Mouse (Mus musculus) CH12.LX (cell line): ENCODE results near the gene Mcur1. TPM values are rescaled to one million over a fixed set of nuclear protein-coding genes. Genes with fewer than 3 reads are reported as not detected.

ENCODE experiments used
- DNase-seq: peaks from one replicate; pipeline ENCODE4 v3.0.0-alpha.2; 2013; ENCODE audit errors: extremely low read depth
- H3K27ac ChIP-seq: 2 replicates; pipeline ENCODE4 v1.5.1; 2012; ENCODE audit warnings: low read depth, mild to moderate bottlenecking, control low read depth, moderate library complexity; ENCODE audit not compliant: insufficient read depth
- H3K27me3 ChIP-seq: replicated peaks from 2 replicates; pipeline ENCODE3; 2012; ENCODE audit warnings: inconsistent platforms
- H3K36me3 ChIP-seq, 2 experiments: replicated peaks in 1 of 2; 2 replicates each; pipeline versions ENCODE3 to v1.6.1; 2012; ENCODE audit warnings: inconsistent platforms in 1 of 2, low read length in 1 of 2, mild to moderate bottlenecking in 1 of 2, mixed read lengths in 1 of 2, moderate library complexity in 1 of 2; ENCODE audit not compliant: control insufficient read depth in 1 of 2, insufficient read depth in 1 of 2
- H3K4me1 ChIP-seq, 2 experiments: 2 replicates each; pipeline ENCODE4 v1.6.1; 2012; ENCODE audit warnings: inconsistent platforms in 1 of 2, moderate library complexity in 1 of 2; ENCODE audit not compliant: insufficient read depth in 2 of 2, control insufficient read depth in 1 of 2
- H3K4me2 ChIP-seq: 2 replicates; pipeline ENCODE4 v1.6.1; 2012; ENCODE audit warnings: low read depth, mild to moderate bottlenecking, control low read depth; ENCODE audit not compliant: poor library complexity, insufficient read depth, severe bottlenecking
- H3K4me3 ChIP-seq, 3 experiments: fragments of 150-350 bp in 1 of 3; sonication (generic) in 1 of 3; replicated peaks in 1 of 3; 2 replicates each; pipeline versions ENCODE3 to v1.5.1; 2011 to 2012; ENCODE audit warnings: low read depth in 2 of 3, low read length in 2 of 3, mild to moderate bottlenecking in 2 of 3, moderate library complexity in 2 of 3, control low read depth in 1 of 3, improper control_type of control experiment in 1 of 3, inconsistent platforms in 1 of 3, mixed read lengths in 1 of 3; ENCODE audit not compliant: poor library complexity in 1 of 3
- H3K79me2 ChIP-seq: replicated peaks from 2 replicates; pipeline ENCODE4 v1.6.1; 2012; ENCODE audit warnings: mild to moderate bottlenecking, moderate library complexity; ENCODE audit not compliant: control insufficient read depth, poor library complexity, insufficient read depth, severe bottlenecking; ENCODE audit errors: extremely low read depth
- H3K9ac ChIP-seq: 2 replicates; pipeline ENCODE4 v1.6.1; 2012; ENCODE audit warnings: low read depth, mild to moderate bottlenecking, control low read depth, moderate library complexity; ENCODE audit not compliant: insufficient read depth
- H3K9me3 ChIP-seq: replicated peaks from 2 replicates; pipeline ENCODE3; 2012; ENCODE audit warnings: low read length, inconsistent platforms, mixed read lengths
- CHD1 ChIP-seq: IDR thresholded peaks from 2 replicates; pipeline ENCODE4 v1.6.1; 2012; ENCODE audit warnings: low read depth, low read length, improper control_type of control experiment, inconsistent platforms
- CTCF ChIP-seq, 2 experiments: IDR thresholded peaks in 1 of 2; conservative IDR thresholded peaks in 1 of 2; 2 replicates each; pipeline ENCODE4 v1.5.1; 2011 to 2012; ENCODE audit warnings: low read depth in 2 of 2, low read length in 2 of 2, improper control_type of control experiment in 1 of 2, inconsistent platforms in 1 of 2, mild to moderate bottlenecking in 1 of 2, moderate library complexity in 1 of 2
- ELF1 ChIP-seq: IDR thresholded peaks from 2 replicates; pipeline ENCODE4 v1.6.1; 2014; ENCODE audit warnings: low read depth, mild to moderate bottlenecking, inconsistent platforms, low read length, improper control_type of control experiment
- ETS1 ChIP-seq: conservative IDR thresholded peaks from 2 replicates; pipeline ENCODE4 v1.6.1; 2012; ENCODE audit warnings: low read depth, mild to moderate bottlenecking, inconsistent platforms, low read length, improper control_type of control experiment, moderate library complexity
- GABPA ChIP-seq: IDR thresholded peaks from 2 replicates; pipeline ENCODE4 v1.6.1; 2012; ENCODE audit warnings: low read depth, low read length, improper control_type of control experiment, inconsistent platforms; ENCODE audit not compliant: insufficient replicate concordance
- IRF4 ChIP-seq: IDR thresholded peaks from 2 replicates; pipeline ENCODE4 v1.6.1; 2014; ENCODE audit warnings: low read depth, mild to moderate bottlenecking, inconsistent platforms, low read length, improper control_type of control experiment
- JUN ChIP-seq: IDR thresholded peaks from 2 replicates; pipeline ENCODE4 v1.6.1; 2011; ENCODE audit warnings: low read depth, mild to moderate bottlenecking, low read length, improper control_type of control experiment, moderate library complexity; ENCODE audit not compliant: insufficient read depth
- JUND ChIP-seq: conservative IDR thresholded peaks from 2 replicates; pipeline ENCODE4 v1.6.1; 2011; ENCODE audit warnings: low read depth, low read length, improper control_type of control experiment
- MYC ChIP-seq: IDR thresholded peaks from 2 replicates; pipeline ENCODE4 v1.6.1; 2011; ENCODE audit warnings: low read depth, mild to moderate bottlenecking, improper control_type of control experiment, low read length
- NELFE ChIP-seq: IDR thresholded peaks from 2 replicates; pipeline ENCODE4 v1.6.1; 2011; ENCODE audit warnings: low read depth, low read length, improper control_type of control experiment
- NRF1 ChIP-seq: IDR thresholded peaks from 2 replicates; pipeline ENCODE4 v1.6.1; 2014; ENCODE audit warnings: low read depth, mild to moderate bottlenecking, inconsistent platforms, low read length, improper control_type of control experiment, moderate library complexity
- PAX5 ChIP-seq: IDR thresholded peaks from 2 replicates; pipeline ENCODE4 v1.6.1; 2012; ENCODE audit warnings: low read length, inconsistent platforms, mixed read lengths
- POLR2A ChIP-seq: IDR thresholded peaks from 2 replicates; pipeline ENCODE4 v1.6.1; 2011; ENCODE audit warnings: low read depth, mild to moderate bottlenecking, improper control_type of control experiment, low read length
- RAD21 ChIP-seq: IDR thresholded peaks from 2 replicates; pipeline ENCODE4 v1.6.1; 2011; ENCODE audit warnings: low read depth, mild to moderate bottlenecking, low read length, improper control_type of control experiment, moderate library complexity
- RCOR1 ChIP-seq: conservative IDR thresholded peaks from 2 replicates; pipeline ENCODE4 v1.6.1; 2012; ENCODE audit warnings: low read depth, mild to moderate bottlenecking, inconsistent platforms, low read length, improper control_type of control experiment
- SMC3 ChIP-seq: IDR thresholded peaks from 2 replicates; pipeline ENCODE4 v1.6.1; 2011; ENCODE audit warnings: low read depth, low read length, improper control_type of control experiment
- TBP ChIP-seq: conservative IDR thresholded peaks from 2 replicates; pipeline ENCODE4 v1.6.1; 2011; ENCODE audit warnings: low read depth, low read length, improper control_type of control experiment
- ZC3H11A ChIP-seq: IDR thresholded peaks from 2 replicates; pipeline ENCODE4 v1.6.1; 2012; ENCODE audit warnings: low read depth, mild to moderate bottlenecking, inconsistent platforms, low read length, improper control_type of control experiment
- ZKSCAN1 ChIP-seq: IDR thresholded peaks from 2 replicates; pipeline ENCODE4 v1.6.1; 2012; ENCODE audit warnings: low read depth, inconsistent platforms, low read length, improper control_type of control experiment, borderline replicate concordance
- ZNF384 ChIP-seq: IDR thresholded peaks from 2 replicates; pipeline ENCODE4 v1.6.1; 2012; ENCODE audit warnings: low read depth, low read length, improper control_type of control experiment, inconsistent platforms
- dilution Hi-C: fragments of 300-500 bp; cut with MboI; formaldehyde crosslinking; loops from 2 replicates; pipeline ENCODE4 v1.14.3; 2020; ENCODE audit warnings: low sequenced_read_pairs; ENCODE audit not compliant: extremely low pct_unique_long_range_greater_than_20kb, extremely low pct_ligation_motif_present
- in situ Hi-C: fragments of 300-500 bp; cut with MboI; formaldehyde crosslinking; loops from 3 replicates; pipeline ENCODE4 v1.14.3; 2019; ENCODE audit warnings: low sequenced_read_pairs, low pct_ligation_motif_present, low pct_unique_long_range_greater_than_20kb, mixed read lengths
- polyA plus RNA-seq: library from polyadenylated mRNA; unstranded; fragments of >175 nt; gene quantifications from 2 replicates; pipeline ENCODE4 v1.2.1, GENCODE M21; 2012; ENCODE audit warnings: low read depth; ENCODE audit not compliant: insufficient read length
- total RNA-seq, 2 experiments: library from RNA; depleted of rRNA; stranded (reverse); fragments of 300-350 nt in 1 of 2; fragments of >200 nt in 1 of 2; gene quantifications; 2 replicates each; pipeline ENCODE4 v1.2.3; 2012 to 2014

Mcur1 gene
- total and polyA plus RNA-seq, 3 experiments, result 4.7 to 12.5 (median 6.3) TPM

DNA sequence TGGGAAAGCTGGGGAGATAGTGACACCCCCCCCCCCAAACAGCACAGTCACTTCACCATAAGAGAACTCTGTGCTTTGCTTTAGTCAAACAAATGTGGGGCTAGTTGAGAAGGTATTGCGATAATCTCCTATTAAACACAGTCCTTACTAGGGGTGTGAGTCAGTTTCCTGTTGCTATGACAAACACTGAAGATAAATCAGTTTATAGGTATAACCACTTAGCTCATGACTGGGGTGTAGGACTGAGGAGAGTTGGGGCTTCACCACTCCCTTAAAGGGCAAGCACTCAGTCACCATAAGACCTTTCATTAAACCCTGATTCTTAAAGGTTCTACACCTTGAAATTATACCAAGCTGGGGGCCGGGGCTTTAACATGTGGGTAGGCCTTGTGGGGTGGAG, 42.4 kb upstream of the Mcur1 start:
- Histone ChIP-seq H3K4me3 (no peak overlapping the region), H3K27ac (no peak overlapping the region), H3K9ac (no peak overlapping the region), H3K27me3 (no peaks in the 10 kb centered on the region), H3K4me1 (peaks cover 0 to 3% of the 10 kb centered on the region in 2 experiments; a peak in 1 of 4 replicates), H3K79me2 (no peaks in the 10 kb centered on the region), H3K9me3 (no peaks in the 10 kb centered on the region), H3K4me2 (no peak overlapping the region), H3K36me3 (no peaks in the 10 kb centered on the region)
- no peak for DNase-seq
- dilution Hi-C loops (no loop called here), in situ Hi-C loops (no loop called here)
- no peak for TF ChIP-seq JUND
- no peak for TF ChIP-seq POLR2A
- no peak for TF ChIP-seq MYC
- TF ChIP-seq ETS1, result no peak
- no peak for TF ChIP-seq CTCF (conservative IDR thresholded peaks at IDR 0.05 in 1 of 2, IDR thresholded peaks at IDR 0.05 in 1 of 2; ENCODE audit: low read depth in 2 of 2, low read length in 2 of 2)
- no peak for TF ChIP-seq ELF1
- TF ChIP-seq PAX5, result no peak
- no peak for TF ChIP-seq RCOR1
- TF ChIP-seq NRF1, result no peak
- no peak for TF ChIP-seq TBP
- TF ChIP-seq RAD21, result no peak
- TF ChIP-seq IRF4, result no peak
- no peak for TF ChIP-seq ZKSCAN1
- TF ChIP-seq CHD1, result no peak

GRCm38 (mm10) chr13:43600967-43601366, 41.0 kb upstream of the Mcur1 start:
- no peak for TF ChIP-seq ETS1
- TF ChIP-seq GABPA, result no peak
- TF ChIP-seq IRF4, result no peak
- no peak for TF ChIP-seq NELFE
- TF ChIP-seq NRF1, result no peak
- no peak for TF ChIP-seq JUN
- TF ChIP-seq ZNF384, result no peak
- no peak for TF ChIP-seq ZKSCAN1
- no peak for TF ChIP-seq SMC3
- TF ChIP-seq ELF1, result no peak
- no peak for TF ChIP-seq ZC3H11A
- Histone ChIP-seq H3K9ac (no peak overlapping the region), H3K4me3 (no peak overlapping the region), H3K27me3 (no peaks in the 10 kb centered on the region), H3K9me3 (no peaks in the 10 kb centered on the region), H3K79me2 (no peaks in the 10 kb centered on the region), H3K27ac (no peak overlapping the region), H3K4me1 (no peaks in the 10 kb centered on the region), H3K4me2 (no peak overlapping the region), H3K36me3 (no peaks in the 10 kb centered on the region)
- in situ Hi-C loops (no loop called here), dilution Hi-C loops (no loop called here)
- no peak for DNase-seq
